In the genomic region with DNA sequence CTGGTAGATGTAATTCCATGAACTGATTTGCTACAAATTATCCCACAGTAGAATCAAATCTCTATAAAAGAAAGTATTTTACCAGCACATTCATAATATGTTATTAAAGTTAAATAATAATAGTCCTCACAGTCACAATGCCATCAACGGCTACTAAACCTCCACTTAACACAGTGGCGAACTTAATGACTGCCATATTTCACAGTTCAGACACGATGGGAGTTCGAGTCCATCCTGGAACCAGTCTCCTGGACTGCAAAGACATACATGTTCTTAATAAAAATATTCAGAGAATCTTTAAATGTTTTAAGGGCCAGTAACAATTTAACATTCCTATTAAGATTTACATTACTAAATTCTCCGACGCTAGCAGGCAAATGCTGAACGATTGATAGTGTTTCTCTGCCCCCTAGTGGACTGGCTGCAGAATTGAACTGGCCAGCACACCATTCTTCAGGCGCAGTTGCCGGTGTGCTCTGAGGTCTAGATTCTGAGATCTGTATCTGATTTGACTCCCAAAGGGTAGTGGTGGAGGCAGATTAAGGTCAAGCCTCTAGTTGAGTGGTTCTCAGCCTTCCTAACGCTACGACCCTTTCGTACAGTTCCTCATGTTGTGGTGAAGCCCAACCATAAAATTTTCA, we compare ENCODE assay signal across 8 mouse cellular contexts.
DNase-seq lines count a peak whose midpoint lies in the region; ATAC-seq and TF ChIP-seq lines count a peak whose summit lies in the region.

No protein-coding gene starts in this region.

- H3K27me3 ChIP-seq in midbrain, embryonic 10.5 days (ENCODE audit: low read depth, poor library complexity, severe bottlenecking): 0 out of 2 replicates have a peak, but pooled peaks cover 9% of the 10 kb centered on the region
- no peaks in the 10 kb centered on the region for H3K27me3 ChIP-seq in midbrain, embryonic 13.5 days
- no peaks in the 10 kb centered on the region for H3K27me3 ChIP-seq in Patski

- no peak; the same call in 1 of the 2 replicates for ATAC-seq in midbrain, embryonic 13.5 days
- ATAC-seq in Patski: peak; percentile 73
- peak; percentile 93 for ATAC-seq in megakaryocyte-erythroid progenitor cell, adult 5-6 weeks (replicated peaks; ENCODE audit: low FRiP score, low TSS enrichment, poor library complexity, severe bottlenecking)

- DNase-seq in midbrain, embryonic 10.5 days (ENCODE audit: low spot score): peak; percentile 49
- DNase-seq in Patski (ENCODE audit: low read depth, low spot score): no peak
- DNase-seq in cerebellum, postnatal 14 days: peak; percentile 67 to 77
- DNase-seq in heart, postnatal 10 days: peak; percentile 64 to 79
- peak; percentile 36 to 60 for DNase-seq in layer of hippocampus, adult 18-20 months (ENCODE audit: low spot score in 2 of 2)
- peak; percentile 24 to 26 for DNase-seq in thymus, adult 18-20 months

- no peak overlapping the region for H3K4me2 ChIP-seq in midbrain, embryonic 13.5 days (replicated peaks)

- no peak overlapping the region for H3K4me3 ChIP-seq in midbrain, embryonic 10.5 days
- no peak overlapping the region for H3K4me3 ChIP-seq in midbrain, embryonic 13.5 days (replicated peaks)

- POLR2A ChIA-PET in Patski (lab: Charles Lee): no interaction called here

- in situ Hi-C loops in Patski (cut with MboI; ENCODE audit: low pct_unique_long_range_greater_than_20kb): loop anchor here (5.0 kb wide), 1 partner anchor 410 kb away; no protein-coding TSS in a partner anchor

- no peaks in the 10 kb centered on the region for H3K36me3 ChIP-seq in midbrain, embryonic 10.5 days
- H3K36me3 ChIP-seq in midbrain, embryonic 13.5 days: no peaks in the 10 kb centered on the region

- no peaks in the 10 kb centered on the region for H3K9me3 ChIP-seq in midbrain, embryonic 10.5 days (replicated peaks)
- H3K9me3 ChIP-seq in midbrain, embryonic 13.5 days: no peaks in the 10 kb centered on the region

- peak; percentile 96 for TF ChIP-seq CTCF in Patski (IDR thresholded peaks at IDR 0.05)

- WGBS in midbrain, embryonic 10.5 days: 34% methylated on average over 12 of the region's 12 CpGs
- 32% methylated on average over 12 of the region's 12 CpGs for WGBS in midbrain, embryonic 13.5 days

- intact Hi-C loops in heart, postnatal 10 days (cut with DNase I): loop anchor here (1.0 to 5.0 kb wide), 3 partner anchors 245 to 465 kb away; no protein-coding TSS in a partner anchor

- CTCF ChIA-PET in Patski (lab: Charles Lee): interaction anchor here (1.0 to 1.5 kb wide), 4 partner anchors 17 to 411 kb away, joined by 3 to 7 read pairs (median 4); no protein-coding TSS in a partner anchor

- no peak overlapping the region for H3K9ac ChIP-seq in midbrain, embryonic 13.5 days (replicated peaks)

- peaks cover 34% of the 10 kb centered on the region for H3K4me1 ChIP-seq in midbrain, embryonic 10.5 days
- peaks cover 13% of the 10 kb centered on the region for H3K4me1 ChIP-seq in midbrain, embryonic 13.5 days (replicated peaks)

- no peak overlapping the region; the same call in 1 of the 2 replicates for H3K27ac ChIP-seq in midbrain, embryonic 10.5 days (replicated peaks)
- no peak overlapping the region for H3K27ac ChIP-seq in midbrain, embryonic 13.5 days
